Mouse (Mus musculus) CD4-positive, CD25-positive, alpha-beta regulatory T cell, adult 2 months (primary cell): ENCODE measurements around the gene Clasp1.
A peak's percentile ranks its signal among the peaks of the same experiment; 100 is the strongest.

Source experiments
- DNase-seq: peaks from one replicate; pipeline ENCODE4 v3.0.0-alpha.2; 2012; ENCODE audit warnings: low read depth, low spot score

Gene Clasp1

GRCm38 (mm10) chr1:118494551-118494950 lies 105.7 kb downstream of the Clasp1 start:
- DNase-seq: no peak

DNA sequence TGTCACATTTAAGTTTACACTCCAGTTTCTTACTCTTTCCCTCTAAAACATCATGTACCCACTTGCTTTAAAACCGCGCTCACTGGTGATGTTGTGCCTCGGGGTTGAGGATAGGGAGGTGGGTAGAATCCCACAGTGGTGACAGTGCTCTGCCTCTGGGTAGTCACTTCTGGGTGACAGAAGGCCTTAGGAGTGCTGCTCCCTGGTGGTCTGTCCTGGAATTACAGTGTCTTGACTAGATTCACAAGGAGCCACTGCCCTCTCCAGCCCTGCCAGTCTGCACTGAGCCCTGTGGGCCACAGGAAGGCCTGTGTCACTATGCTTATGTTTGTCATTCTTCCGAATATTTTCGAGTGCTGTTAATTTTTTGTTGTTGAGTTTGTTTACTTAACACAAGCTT lies 109.5 kb downstream of the Clasp1 start:
- peak; percentile 87 for DNase-seq

- no peak for DNase-seq
Observed at GRCm38 (mm10) chr1:118500606-118501005, 111.7 kb downstream of the Clasp1 start.

DNA sequence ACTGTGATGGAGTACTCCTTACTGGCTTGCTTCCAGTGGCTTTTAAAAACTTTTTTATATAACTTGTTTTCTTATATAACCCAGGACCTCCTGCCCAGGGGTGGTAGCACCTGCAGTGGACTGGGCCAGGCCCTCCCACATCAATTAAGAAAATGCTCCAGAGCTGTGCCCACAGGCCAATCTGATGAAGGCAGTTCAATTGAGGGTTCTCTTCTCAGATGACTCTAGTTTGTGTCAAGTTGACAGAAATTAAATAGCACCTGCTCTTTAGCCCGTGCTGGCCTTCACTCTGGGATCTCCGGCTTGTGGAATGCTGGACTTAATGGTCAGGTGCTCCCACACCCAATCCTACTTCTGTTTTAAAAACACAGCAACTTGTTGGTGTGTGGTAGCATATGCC lies 112.8 kb downstream of the Clasp1 start:
- DNase-seq: no peak

GRCm38 (mm10) chr1:118505746-118506145 lies 116.9 kb downstream of the Clasp1 start:
- DNase-seq: no peak

DNA sequence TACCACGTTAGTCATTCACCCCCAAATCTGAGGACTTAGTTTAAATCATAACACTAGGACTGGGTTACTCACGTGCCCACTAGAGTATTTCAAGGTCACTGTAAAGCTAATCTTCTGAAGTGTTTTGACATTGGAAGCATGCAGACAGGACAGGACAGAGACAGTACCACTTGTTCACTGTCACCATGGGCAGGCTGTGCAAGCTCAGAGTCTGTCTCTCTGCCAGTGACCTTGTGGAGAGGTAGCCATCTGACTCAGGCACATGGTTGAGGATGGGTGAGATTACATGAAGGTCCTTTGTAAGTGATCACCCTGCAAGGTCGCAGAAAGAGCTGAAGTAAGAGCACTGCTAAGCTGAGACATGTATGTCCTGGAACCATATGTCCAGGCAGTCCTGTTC lies 122.1 kb downstream of the Clasp1 start:
- DNase-seq: no peak

- no peak for DNase-seq
Observed at GRCm38 (mm10) chr1:118511738-118512530, 123.1 kb downstream of the Clasp1 start.

DNA sequence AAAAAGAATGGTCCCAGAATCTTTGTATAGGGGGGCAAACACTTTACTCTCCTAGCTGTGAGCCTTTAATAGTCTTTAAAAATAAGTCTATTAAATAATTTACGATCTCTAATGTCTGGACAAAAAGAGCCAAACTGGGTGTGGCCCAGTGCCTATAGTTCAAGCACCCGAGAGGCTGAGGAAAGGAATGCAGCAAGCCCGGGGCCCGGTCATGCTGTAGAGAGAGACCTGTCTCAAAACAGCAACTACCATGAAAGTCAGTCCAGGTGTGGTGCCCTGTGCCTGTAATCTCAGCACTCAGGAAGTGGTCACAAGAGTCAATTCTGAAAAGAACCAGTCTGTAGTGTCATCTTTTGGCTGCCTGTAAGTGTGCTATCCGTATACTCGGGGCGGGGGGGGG lies 127.4 kb downstream of the Clasp1 start:
- no peak for DNase-seq

DNA sequence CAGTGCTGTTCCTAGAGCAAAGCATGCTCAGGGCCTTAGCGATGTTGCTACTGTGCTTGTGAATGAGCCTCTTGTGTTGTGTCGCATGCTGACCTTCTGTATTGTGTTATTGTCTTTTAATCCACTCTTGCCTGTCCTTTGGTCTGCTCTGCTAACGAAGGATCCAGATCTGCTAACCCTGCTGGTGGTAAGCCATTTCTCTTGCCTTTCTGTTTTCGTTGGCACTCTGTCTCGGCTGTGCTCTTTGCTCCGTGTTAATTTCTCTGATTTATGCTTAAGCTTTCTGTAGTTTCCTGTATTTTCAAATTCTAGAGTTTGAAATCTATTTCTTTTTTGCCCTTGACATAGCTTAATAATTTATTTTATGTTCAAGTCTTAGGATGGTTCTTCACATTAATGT lies 134.3 kb downstream of the Clasp1 start:
- no peak for DNase-seq

DNA sequence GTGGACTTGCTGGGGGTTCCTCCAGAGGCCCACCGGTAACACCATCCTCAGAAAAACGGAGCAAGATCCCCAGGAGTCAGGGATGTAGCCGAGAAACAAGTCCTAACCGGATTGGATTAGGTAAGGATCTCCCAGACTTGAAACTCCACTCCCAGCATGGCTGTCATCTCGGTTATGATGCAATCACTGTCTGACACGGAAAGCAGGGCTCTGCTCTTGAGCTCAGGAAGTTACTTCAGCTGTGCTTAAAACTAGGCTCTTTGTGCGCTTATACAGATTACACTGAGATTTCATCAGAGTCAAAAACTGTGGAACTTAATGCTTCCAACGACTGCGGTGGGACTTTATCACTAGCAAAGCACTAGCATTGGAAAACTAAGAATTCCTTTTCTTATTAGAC lies 136.5 kb downstream of the Clasp1 start:
- DNase-seq: no peak

- no peak for DNase-seq
Observed at GRCm38 (mm10) chr1:118529213-118529612, 140.4 kb downstream of the Clasp1 start.

GRCm38 (mm10) chr1:118531259-118531658 lies 142.4 kb downstream of the Clasp1 start:
- DNase-seq: no peak

DNA sequence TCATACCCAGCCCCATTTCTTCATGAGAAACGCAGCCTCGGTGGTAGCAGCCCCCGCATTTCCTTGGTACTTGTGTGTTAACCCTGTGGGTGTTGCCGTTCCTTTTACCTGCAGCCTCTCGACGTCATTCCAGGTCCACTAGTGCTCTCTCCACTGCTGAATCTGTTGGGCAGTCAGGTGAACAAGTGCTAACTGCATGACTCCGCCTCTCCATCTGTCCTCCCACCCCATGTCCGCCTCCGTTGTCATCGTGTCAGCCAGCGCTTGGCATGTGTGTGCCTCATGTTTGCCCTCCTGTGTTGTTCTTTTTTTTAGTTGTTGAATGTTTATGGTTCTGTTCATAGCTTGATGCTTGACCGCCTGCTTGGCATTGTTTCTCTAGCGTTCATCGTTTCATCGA lies 147.2 kb downstream of the Clasp1 start:
- DNase-seq: no peak

- DNase-seq: no peak
Observed at GRCm38 (mm10) chr1:118539046-118539445, 150.2 kb downstream of the Clasp1 start.

DNA sequence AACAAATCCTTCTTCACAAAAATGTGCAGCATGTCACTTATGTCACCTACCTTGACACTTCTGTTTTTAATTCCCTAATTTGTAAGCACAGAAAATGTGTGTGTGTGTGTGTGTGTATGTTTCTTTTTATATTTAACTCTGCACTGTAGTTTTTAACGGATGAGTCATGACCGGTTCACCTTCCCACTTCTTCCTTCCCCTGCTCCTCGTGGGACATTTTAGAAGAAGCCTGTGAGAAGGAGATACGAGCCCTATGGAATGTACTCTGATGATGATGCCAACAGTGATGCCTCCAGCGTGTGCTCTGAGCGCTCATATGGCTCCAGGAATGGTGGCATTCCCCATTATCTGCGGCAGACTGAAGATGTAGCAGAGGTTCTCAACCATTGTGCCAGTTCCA lies 154.0 kb downstream of the Clasp1 start:
- no peak for DNase-seq

DNA sequence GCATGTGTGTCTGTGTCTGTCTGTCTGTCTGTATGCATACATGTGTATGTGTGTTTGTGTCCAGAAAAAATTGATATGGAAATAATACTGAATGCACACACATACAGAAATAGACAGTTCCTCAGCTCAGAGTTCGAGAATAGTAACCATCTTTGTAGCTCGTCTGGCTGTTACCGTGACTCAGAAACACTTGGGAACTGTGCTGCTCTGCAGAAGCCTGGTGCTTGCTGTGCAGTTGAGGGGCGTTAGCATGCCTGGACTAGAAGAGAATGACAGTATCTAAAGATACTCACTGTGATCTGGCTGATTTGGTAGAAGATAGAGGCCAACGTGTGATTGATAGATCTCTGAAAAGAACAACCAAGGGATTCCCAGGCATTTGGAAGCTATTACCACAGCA lies 159.9 kb downstream of the Clasp1 start:
- DNase-seq: no peak

- DNase-seq: no peak
Observed at GRCm38 (mm10) chr1:118551152-118551551, 162.3 kb downstream of the Clasp1 start.

DNA sequence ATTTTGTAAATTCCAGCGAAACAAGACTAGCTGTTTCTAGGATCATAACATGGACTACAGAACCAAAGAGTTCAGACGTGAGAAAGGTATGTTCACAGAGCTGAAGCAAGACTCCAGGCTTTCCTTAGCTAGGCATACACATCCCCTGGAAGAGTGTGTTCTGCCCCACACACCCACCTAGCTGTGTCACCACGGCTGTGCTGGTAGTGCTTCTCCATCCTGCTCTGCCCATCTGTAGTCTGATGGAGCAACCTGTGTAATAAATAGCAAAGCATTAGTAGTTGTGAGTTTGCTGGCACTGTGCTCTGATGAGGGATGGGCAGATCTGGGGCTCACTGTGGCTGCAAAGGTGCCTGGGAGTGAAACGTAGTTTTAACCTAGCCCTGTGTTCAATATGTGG lies 163.2 kb downstream of the Clasp1 start:
- DNase-seq: no peak

GRCm38 (mm10) chr1:118553045-118553444 lies 164.2 kb downstream of the Clasp1 start:
- DNase-seq: no peak

GRCm38 (mm10) chr1:118553451-118553850 lies 164.6 kb downstream of the Clasp1 start:
- DNase-seq: no peak

- no peak for DNase-seq
Observed at GRCm38 (mm10) chr1:118554961-118555360, 166.1 kb downstream of the Clasp1 start.

GRCm38 (mm10) chr1:118559716-118560115 lies 170.9 kb downstream of the Clasp1 start:
- no peak for DNase-seq

GRCm38 (mm10) chr1:118564561-118564960 lies 175.7 kb downstream of the Clasp1 start:
- no peak for DNase-seq

- DNase-seq: no peak
Observed at GRCm38 (mm10) chr1:118567659-118568058, 178.8 kb downstream of the Clasp1 start.
